Mouse (Mus musculus): ENCODE results near the gene Gm14459. TPM values are rescaled to one million over a fixed set of nuclear protein-coding genes. Genes with fewer than 3 reads are reported as not detected.
"Not testable (repeated sequence)": the region's sequence is repeated elsewhere in the genome, so short reads cannot be mapped to it uniquely, and the experiment has no call there.

Gm14459 gene
- polyA plus RNA-seq (2015; fragmentation: Nextera tagmentation; extraction: Ambion mirVana): not detected in 2 replicates

- no peak within 1 kb of the TSS for H3K4me3 ChIP-seq (replicated peaks)
- H3K36me3 ChIP-seq: no peaks in the 10 kb centered on the region
- DNase-seq: no peak
These were observed at the start of gene Gm14459 for GRCm38 (mm10) chrX:8524854-8525253. Gm14459 (minus strand) TSS chrX:8524954.

GRCm38 (mm10) chrX:8548155-8548554 lies 23.4 kb upstream of the Gm14459 start, which contains the start of gene Ssxb6:
Ssxb6 (minus strand) TSS chrX:8548255.
- not testable (repeated sequence) for H3K4me3 ChIP-seq (replicated peaks); DNase-seq; H3K4me1 ChIP-seq (replicated peaks); ATAC-seq (ENCODE audit: low read depth); H3K36me3 ChIP-seq; H3K4me2 ChIP-seq; H3K9me3 ChIP-seq (replicated peaks); H3K9ac ChIP-seq; H3K27ac ChIP-seq; H3K27me3 ChIP-seq
- WGBS (ENCODE audit: insufficient replicate concordance): 47% methylated on average over 4 of the region's 4 CpGs

More at GRCm38 (mm10) chrX:8524854-8525253, at the start of gene Gm14459:
- no peak for ATAC-seq (ENCODE audit: low read depth)
- no peaks in the 10 kb centered on the region for H3K9me3 ChIP-seq (replicated peaks)
- 66% methylated on average over 2 of the region's 2 CpGs for WGBS (ENCODE audit: insufficient replicate concordance)
- H3K9ac ChIP-seq: no peak within 1 kb of the TSS
- no peaks in the 10 kb centered on the region for H3K27me3 ChIP-seq
- H3K4me2 ChIP-seq: no peak within 1 kb of the TSS
- H3K4me1 ChIP-seq (replicated peaks): no peaks in the 10 kb centered on the region
- no peak within 1 kb of the TSS for H3K27ac ChIP-seq

Other genes starting within 250 kb of the Gm14459 start
- gene Ssxb10, start 197.5 kb downstream of the Gm14459 start, polyA plus RNA-seq (2015; fragmentation: Nextera tagmentation; extraction: Ambion mirVana): not detected in 2 replicates
- gene Ssxb9, start 158.0 kb downstream of the Gm14459 start, polyA plus RNA-seq (2015; fragmentation: Nextera tagmentation; extraction: Ambion mirVana): not detected in 2 replicates
- gene Ssxb1, start 111.6 kb downstream of the Gm14459 start, polyA plus RNA-seq (2015; fragmentation: Nextera tagmentation; extraction: Ambion mirVana): not detected in 2 replicates
- not detected in 2 replicates for gene Ssxb2, start 63.2 kb downstream of the Gm14459 start, polyA plus RNA-seq (2015; fragmentation: Nextera tagmentation; extraction: Ambion mirVana)
- not detected in 2 replicates for gene Ssxb6, start 23.3 kb upstream of the Gm14459 start, polyA plus RNA-seq (2015; fragmentation: Nextera tagmentation; extraction: Ambion mirVana)
- gene Ssxb3, start 66.9 kb upstream of the Gm14459 start, polyA plus RNA-seq (2015; fragmentation: Nextera tagmentation; extraction: Ambion mirVana): not detected in 2 replicates
- not detected in 2 replicates for gene Ssxb8, start 165.9 kb upstream of the Gm14459 start, polyA plus RNA-seq (2015; fragmentation: Nextera tagmentation; extraction: Ambion mirVana)
- gene Ssx9, start 223.5 kb upstream of the Gm14459 start, polyA plus RNA-seq (2015; fragmentation: Nextera tagmentation; extraction: Ambion mirVana): not detected in 2 replicates